Mouse (Mus musculus) bone marrow, adult 2 months (tissue): ENCODE data around the gene Trim80. TPM values are rescaled to one million over a fixed set of nuclear protein-coding genes. Genes with fewer than 3 reads are reported as not detected.
A peak's percentile ranks its signal among the peaks of the same experiment; 100 is the strongest.
"Not testable (repeated sequence)": the region's sequence is repeated elsewhere in the genome, so short reads cannot be mapped to it uniquely, and the experiment has no call there.

Experiments used
- H3K27ac ChIP-seq: fragments of 200-500 bp; 2 replicates; pipeline ENCODE4 v1.5.1; 2012; ENCODE audit warnings: low read depth, mild to moderate bottlenecking, control low read depth, inconsistent platforms, low read length; ENCODE audit not compliant: control insufficient read depth, poor library complexity, insufficient read depth
- H3K4me1 ChIP-seq: fragments of 200-500 bp; 2 replicates; pipeline ENCODE4 v1.6.1; 2011; ENCODE audit warnings: low read length; ENCODE audit not compliant: control insufficient read depth, insufficient read depth
- H3K4me3 ChIP-seq: fragments of 200-500 bp; replicated peaks from 2 replicates; pipeline ENCODE3; 2011; ENCODE audit warnings: mild to moderate bottlenecking, low read depth, low read length, control low read depth; ENCODE audit not compliant: control insufficient read depth
- CTCF ChIP-seq: fragments of 200-500 bp; IDR thresholded peaks from 2 replicates; pipeline ENCODE4 v1.5.1; 2011; ENCODE audit warnings: low read length, control low read depth; ENCODE audit not compliant: control insufficient read depth, insufficient read depth
- POLR2A ChIP-seq: fragments of 200-500 bp; IDR thresholded peaks from 2 replicates; pipeline ENCODE4 v1.6.1; 2011; ENCODE audit warnings: low read depth, mild to moderate bottlenecking, control low read depth, low read length, borderline replicate concordance; ENCODE audit not compliant: control insufficient read depth
- WGBS: fragments of 180-500 bp; shearing (Covaris S2); methylation state at CpG from one replicate; pipeline ENCODE4 v1.1.7; 2018; 5-methylcytosine and 5-hydroxymethylcytosine counted together
- polyA plus RNA-seq: library from polyadenylated mRNA; stranded (reverse); fragments of >200 nt; gene quantifications from 2 replicates; pipeline ENCODE4 v1.2.4, GENCODE M21; 2011; ENCODE audit warnings: low replicate concordance; ENCODE audit not compliant: missing spikeins, insufficient read depth, insufficient read length

The Trim80 gene
- polyA plus RNA-seq, 1 experiment = not detected

DNA sequence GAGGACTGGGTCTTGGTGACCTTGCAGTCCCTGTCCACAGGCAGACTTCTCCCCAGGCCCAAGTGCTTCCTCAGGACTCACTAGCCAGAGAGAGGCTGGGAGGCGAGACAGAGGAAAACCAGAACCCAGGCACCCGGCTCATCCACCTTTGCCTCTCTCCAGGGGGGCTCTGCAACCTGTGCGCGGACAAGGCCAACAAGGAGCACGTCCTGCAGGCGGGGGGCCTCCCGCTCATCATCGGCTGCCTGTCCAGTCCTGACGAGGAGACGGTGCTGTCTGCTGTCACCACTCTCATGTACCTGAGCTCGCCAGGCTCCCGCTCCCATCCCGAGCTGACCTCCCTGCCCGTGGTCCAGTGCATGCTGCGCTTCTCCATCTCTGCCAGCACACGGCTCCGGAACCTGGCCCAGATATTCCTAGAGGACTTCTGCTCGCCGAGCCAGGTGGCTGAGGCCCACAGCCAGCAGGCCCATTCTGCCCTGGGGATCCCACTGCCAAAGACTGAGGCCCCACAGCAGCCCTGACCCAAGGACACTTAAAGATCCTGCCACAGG lies 48.3 kb downstream of the Trim80 start:
- no peak overlapping the region for H3K4me3 ChIP-seq
- WGBS = 93% methylated on average over 19 of the region's 19 CpGs
- H3K27ac ChIP-seq = no peak overlapping the region
- no peak for TF ChIP-seq CTCF
- no peak for TF ChIP-seq POLR2A
- H3K4me1 ChIP-seq = no peaks in the 10 kb centered on the region

DNA sequence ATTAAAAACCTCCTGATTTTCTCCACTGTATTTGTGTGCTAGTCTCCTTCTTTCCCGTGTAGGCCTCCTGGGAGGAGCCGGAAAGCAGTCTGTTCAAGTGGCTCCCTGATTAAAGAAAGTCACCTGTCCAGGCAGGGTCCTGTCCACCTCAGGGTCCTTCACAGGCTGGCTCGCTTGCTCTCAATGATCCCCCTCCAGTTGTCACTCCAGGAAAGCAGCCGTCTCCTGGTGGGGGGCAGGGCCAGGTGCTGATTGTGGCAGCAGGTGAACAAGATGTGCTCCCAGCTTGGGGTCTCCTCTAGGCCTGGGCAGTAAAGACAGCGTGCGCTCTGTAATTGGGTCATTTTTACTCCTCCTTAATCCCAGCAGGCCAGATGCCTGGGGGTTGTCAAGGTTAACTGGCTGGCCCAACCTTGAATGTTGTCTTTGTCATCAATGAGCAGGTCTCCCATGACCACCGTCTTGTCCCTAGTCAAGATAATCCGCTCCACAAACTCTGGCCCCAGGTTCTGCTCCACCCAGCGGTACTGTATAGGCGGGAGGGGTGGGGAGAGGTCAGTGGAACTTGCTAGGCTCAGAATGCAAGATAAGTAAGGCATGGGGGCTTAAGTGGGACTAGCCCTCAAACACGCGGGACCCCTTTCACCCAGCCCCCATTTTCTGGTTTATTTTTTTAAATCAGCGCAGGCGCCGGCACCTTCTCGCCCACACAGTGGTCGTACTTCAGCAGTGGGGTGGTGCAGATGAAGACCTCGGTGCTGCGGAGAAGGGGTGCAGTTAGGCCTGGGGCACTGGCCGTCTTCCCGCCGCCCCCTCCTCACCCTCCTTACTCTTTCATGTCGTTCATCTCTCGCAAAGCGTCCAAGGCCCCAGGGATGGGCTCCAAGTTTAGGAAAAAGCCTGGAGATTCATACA lies 50.4 kb downstream of the Trim80 start:
- Histone ChIP-seq H3K4me1 (no peaks in the 10 kb centered on the region), H3K27ac (peak overlapping the region; percentile 74; the same call in 1 of the 2 replicates), H3K4me3 (peak overlapping the region; percentile 91)
- TF ChIP-seq POLR2A = no peak
- TF ChIP-seq CTCF = no peak
- 45% methylated on average over 25 of the region's 25 CpGs for WGBS

DNA sequence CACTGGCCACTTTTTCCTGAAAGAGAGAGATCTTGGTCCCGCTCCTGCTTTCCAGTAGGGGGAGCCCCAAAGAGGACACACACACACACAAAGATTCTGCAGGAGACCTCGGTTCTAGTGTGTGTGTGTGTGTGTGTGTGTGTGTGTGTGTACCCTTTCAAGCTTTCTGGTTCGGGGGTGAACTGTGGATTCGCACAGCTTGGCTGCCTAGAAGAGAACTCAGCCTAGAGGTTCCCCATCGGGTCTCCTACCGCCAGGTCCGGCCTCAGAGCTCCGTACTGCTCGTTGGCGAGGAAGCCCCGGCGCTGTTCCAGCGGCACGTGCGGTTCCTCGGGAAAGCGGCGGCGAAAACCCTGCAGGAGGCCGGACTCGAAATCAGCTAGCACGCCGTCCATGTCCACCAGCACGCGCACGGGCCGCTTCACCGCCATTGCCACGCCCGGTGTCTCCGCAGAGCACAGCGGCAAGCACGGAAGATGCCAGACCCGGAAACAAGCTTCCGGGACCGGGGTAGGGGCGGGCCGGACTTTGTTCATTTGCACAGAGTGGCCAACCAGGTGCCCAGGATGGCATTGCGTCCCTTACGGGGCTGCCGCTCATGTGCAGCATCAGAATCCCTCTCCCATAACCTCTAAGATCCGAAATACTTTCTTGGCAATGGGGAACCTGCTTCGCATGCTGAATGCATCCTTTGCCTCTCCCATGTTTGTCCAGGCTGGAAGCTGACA lies 51.2 kb downstream of the Trim80 start, which contains the start of gene Nt5c:
Gene Nt5c (minus strand): TSS at position 507 of the 728 bp plus-strand sequence.
- TF ChIP-seq CTCF (peak; percentile 51), POLR2A (peak; percentile 91; the same call in 1 of the 2 replicates)
- no peaks in the 10 kb centered on the region for H3K4me1 ChIP-seq
- peak within 1 kb of the TSS; percentile 74 for H3K27ac ChIP-seq
- under 1% methylated on average over 43 of the region's 43 CpGs for WGBS
- peak within 1 kb of the TSS; percentile 91 for H3K4me3 ChIP-seq

DNA sequence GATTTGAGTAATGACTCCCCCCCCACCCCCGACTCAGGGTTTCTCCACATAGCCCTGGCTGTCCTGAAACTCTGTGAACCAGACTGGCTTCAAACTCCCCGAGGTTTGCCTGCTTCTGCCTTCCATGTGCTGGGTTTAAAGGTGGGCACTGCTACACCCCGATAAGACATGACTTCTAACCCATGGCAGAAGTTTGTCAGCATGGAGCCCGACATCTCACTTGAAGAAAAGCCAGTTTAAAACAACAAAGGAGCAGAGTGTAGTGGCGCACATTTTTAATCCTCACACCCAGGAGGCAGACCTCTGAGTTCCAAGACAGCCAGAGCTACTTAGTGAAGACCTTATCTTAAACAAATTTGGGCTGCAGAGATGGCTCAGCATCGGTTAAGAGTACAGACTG lies 52.0 kb downstream of the Trim80 start:
- peak overlapping the region; percentile 91 for H3K4me3 ChIP-seq
- no peak for TF ChIP-seq POLR2A
- TF ChIP-seq CTCF = no peak
- no peaks in the 10 kb centered on the region for H3K4me1 ChIP-seq
- 28% methylated on average over 6 of the region's 6 CpGs for WGBS
- H3K27ac ChIP-seq = no peak overlapping the region

DNA sequence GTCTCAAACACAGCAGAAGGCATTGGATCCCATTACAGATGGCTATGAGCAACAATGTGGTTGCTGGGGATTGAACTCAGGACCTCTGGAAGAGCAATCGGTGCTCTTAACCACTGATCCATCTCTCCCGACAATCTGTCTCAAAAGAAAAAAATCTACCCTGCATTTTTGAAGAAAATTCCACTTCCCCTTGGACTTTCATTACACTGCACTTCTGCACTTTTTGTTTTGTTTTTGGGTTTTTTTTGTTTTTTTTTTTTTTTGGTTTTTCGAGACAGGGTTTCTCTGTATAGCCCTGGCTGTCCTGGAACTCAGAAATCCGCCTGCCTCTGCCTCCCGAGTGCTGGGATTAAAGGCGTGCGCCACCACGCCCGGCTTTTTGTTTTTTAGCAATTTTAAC lies 56.2 kb downstream of the Trim80 start:
- not testable (repeated sequence) for H3K27ac ChIP-seq, H3K4me3 ChIP-seq, H3K4me1 ChIP-seq
- WGBS = 80% methylated on average over 9 of the region's 9 CpGs

Other genes starting within 250 kb of the Trim80 start
- not detected in 2 replicates for gene Grin2c, start 173.3 kb upstream of the Trim80 start, polyA plus RNA-seq
- 9.9 and 21.2 TPM in 2 replicates for gene Fdxr, start 163.5 kb upstream of the Trim80 start, polyA plus RNA-seq
- 0.77 and 1.4 TPM in 2 replicates for gene Fads6, start 142.9 kb upstream of the Trim80 start, polyA plus RNA-seq
- gene Otop2, start 133.4 kb upstream of the Trim80 start, polyA plus RNA-seq = not detected in 2 replicates
- 0.29 TPM in 1 of 2 replicates, not detected in the other for gene Ush1g, start 118.5 kb upstream of the Trim80 start, polyA plus RNA-seq
- gene Otop3, start 105.8 kb upstream of the Trim80 start, polyA plus RNA-seq = not detected in 2 replicates
- gene Hid1, start 72.8 kb upstream of the Trim80 start, polyA plus RNA-seq = 3.4 and 4.3 TPM in 2 replicates
- gene Cdr2l, start 58.6 kb upstream of the Trim80 start, polyA plus RNA-seq = 1.4 and 3.1 TPM in 2 replicates
- 31.1 and 51.9 TPM in 2 replicates for gene Mrpl58, start 36.8 kb upstream of the Trim80 start, polyA plus RNA-seq
- 316 and 521 TPM in 2 replicates for gene Atp5h, start 20.6 kb upstream of the Trim80 start, polyA plus RNA-seq
- 14.0 and 32.4 TPM in 2 replicates for gene Kctd2, start 20.4 kb upstream of the Trim80 start, polyA plus RNA-seq
- 1.8 TPM in 1 of 2 replicates, not detected in the other for gene Slc16a5, start 21.9 kb downstream of the Trim80 start, polyA plus RNA-seq
- 4.4 and 18.7 TPM in 2 replicates for gene Armc7, start 35.1 kb downstream of the Trim80 start, polyA plus RNA-seq
- 47.5 and 56.4 TPM in 2 replicates for gene Nt5c, start 51.3 kb downstream of the Trim80 start, polyA plus RNA-seq
- 106 and 149 TPM in 2 replicates for gene Jpt1, start 73.8 kb downstream of the Trim80 start, polyA plus RNA-seq
- gene Sumo2, start 95.7 kb downstream of the Trim80 start, polyA plus RNA-seq = 188 and 202 TPM in 2 replicates
- gene Nup85, start 123.9 kb downstream of the Trim80 start, polyA plus RNA-seq = 111 and 163 TPM in 2 replicates
- 19.3 and 26.7 TPM in 2 replicates for gene Mrps7, start 163.4 kb downstream of the Trim80 start, polyA plus RNA-seq
- 41.5 and 69.6 TPM in 2 replicates for gene Gga3, start 163.5 kb downstream of the Trim80 start, polyA plus RNA-seq
- gene Mif4gd, start 172.4 kb downstream of the Trim80 start, polyA plus RNA-seq = 65.8 and 86.0 TPM in 2 replicates
- gene Slc25a19, start 187.8 kb downstream of the Trim80 start, polyA plus RNA-seq = 9.3 and 23.0 TPM in 2 replicates